Comparison of ENCODE assay signal across 9 mouse cellular contexts in genomic region chr5:140264825-140265575, GRCm38 (mm10). TPM values are rescaled to one million over a fixed set of nuclear protein-coding genes. Genes with fewer than 3 reads are reported as not detected.
A peak's percentile ranks its signal among the peaks of the same experiment; 100 is the strongest.
DNase-seq lines count a peak whose midpoint lies in the region; ATAC-seq and TF ChIP-seq lines count a peak whose summit lies in the region.
"Had no signal": no experiment of that assay in that cellular context is flagged by ENCODE, and none has a peak within 500 bp of the region (broad histone marks: within the 10 kb centered on the region; RNA-seq: fewer than 3 reads in every experiment).

No protein-coding gene starts in this region.

- no peak overlapping the region for H3K27ac ChIP-seq in heart, embryonic 12.5 days (ENCODE audit: poor library complexity, severe bottlenecking)
- H3K27ac ChIP-seq: limb, embryonic 13.5 days had no signal

- H3ac ChIP-seq in myocyte (ENCODE audit: control insufficient read depth, insufficient read length) = no peak overlapping the region

- no peak for ATAC-seq in heart, embryonic 12.5 days (ENCODE audit: insufficient number of reproducible peaks, low FRiP score)
- ATAC-seq in CD4-positive, CD25-positive, alpha-beta regulatory T cell, adult 4 months = no peak

- H3K9me3 ChIP-seq in heart, embryonic 12.5 days (replicated peaks) = no peaks in the 10 kb centered on the region
- H3K9me3 ChIP-seq: limb, embryonic 13.5 days had no signal

- no peaks in the 10 kb centered on the region for H3K79me2 ChIP-seq in myocyte (ENCODE audit: control insufficient read depth, insufficient read depth)

- peak; percentile 20 to 33 for DNase-seq in lung, adult 18-20 months
- no peak for DNase-seq in lung, postnatal 4 days
- peak; percentile 56 for DNase-seq in kidney, postnatal 14 days
- DNase-seq in cerebellum, postnatal 36 days = no peak
- no peak for DNase-seq in testis, postnatal 10 days (ENCODE audit: low spot score)

- peaks cover 45% of the 10 kb centered on the region for H3K27me3 ChIP-seq in heart, embryonic 12.5 days (replicated peaks)
- H3K27me3 ChIP-seq in myocyte (ENCODE audit: control insufficient read depth, insufficient read depth, insufficient read length) = no peaks in the 10 kb centered on the region
- H3K27me3 ChIP-seq: limb, embryonic 13.5 days had no signal

- TF ChIP-seq POLR2A in myocyte (IDR thresholded peaks at IDR 0.05; ENCODE audit: insufficient read length, low read depth) = no peak

- H3K4me2 ChIP-seq in heart, embryonic 12.5 days = peak overlapping the region; percentile 52; the same call in 1 of the 2 replicates
- H3K4me2 ChIP-seq in myocyte (ENCODE audit: low read depth) = peak overlapping the region; percentile 46
- H3K4me2 ChIP-seq: limb, embryonic 13.5 days had no signal

- H3K4me3 ChIP-seq in heart, embryonic 12.5 days = no peak overlapping the region
- no peak overlapping the region for H3K4me3 ChIP-seq in myocyte
- H3K4me3 ChIP-seq: limb, embryonic 13.5 days had no signal

- 62% methylated on average over 5 of the region's 5 CpGs for WGBS in heart, embryonic 12.5 days

- H3K4me1 ChIP-seq in heart, embryonic 12.5 days (replicated peaks) = peaks cover 24% of the 10 kb centered on the region

- 0 out of 2 replicates have a peak, but pooled peaks cover 4% of the 10 kb centered on the region for H3K36me3 ChIP-seq in heart, embryonic 12.5 days
- no peaks in the 10 kb centered on the region for H3K36me3 ChIP-seq in myocyte (ENCODE audit: control insufficient read depth, insufficient read depth)

- H3K9ac ChIP-seq in heart, embryonic 12.5 days = 0 out of 2 replicates have a peak overlapping the region, but pooled peaks have one; percentile 35
- H3K9ac ChIP-seq: limb, embryonic 13.5 days had no signal

TF ChIP-seq in myocyte, 11 proteins besides CTCF, POLR2A, EP300 and RAD21:
- TF ChIP-seq MYOG (IDR thresholded peaks at IDR 0.05; ENCODE audit: control insufficient read depth in 1 of 3, insufficient read depth in 1 of 3, insufficient read length in 2 of 3, low read depth in 2 of 3) = peak in 2 of 3 experiments; percentile 63 to 67
- no peak for TF ChIP-seq TCF12 (IDR thresholded peaks at IDR 0.05; ENCODE audit: insufficient read depth, poor library complexity, severe bottlenecking)
- peak; percentile 15 for TF ChIP-seq TCF3 (IDR thresholded peaks at IDR 0.05; ENCODE audit: insufficient read length, low read depth)
- peak in 2 of 3 experiments; percentile 30 to 81 for TF ChIP-seq MYOD1 (IDR thresholded peaks at IDR 0.05; ENCODE audit: control insufficient read depth in 1 of 3, insufficient read length in 2 of 3, low read depth in 2 of 3)
- no peak for TF ChIP-seq SRF (IDR thresholded peaks at IDR 0.05; ENCODE audit: control insufficient read depth, insufficient read length, low read depth)
- TF ChIP-seq CEBPB (IDR thresholded peaks at IDR 0.05; ENCODE audit: insufficient read depth, poor library complexity, severe bottlenecking) = no peak

RNA-seq across cellular contexts. Expression of gene Mad1l1, which starts 56.4 kb away (rescaled TPM):
- 25.5 and 26.3 TPM in 2 replicates for polyA plus RNA-seq in heart, embryonic 12.5 days (2016; fragmentation: Nextera tagmentation; extraction: Ambion mirVana)
- 35.6 TPM for polyA plus RNA-seq in myocyte (2012; fragmentation: generic; extraction: Trizol)
- 10 to 100 TPM; 28.2 to 40.3 TPM for polyA plus RNA-seq in CD4-positive, CD25-positive, alpha-beta regulatory T cell, adult 4 months (2017; shearing (Covaris generic))

RNA-seq across cellular contexts. Expression of gene Nudt1, which starts 56.5 kb away (rescaled TPM):
- polyA plus RNA-seq in heart, embryonic 12.5 days (2016; fragmentation: Nextera tagmentation; extraction: Ambion mirVana) = 25.8 and 28.0 TPM in 2 replicates
- 18.2 TPM for polyA plus RNA-seq in myocyte (2012; fragmentation: generic; extraction: Trizol)
- polyA plus RNA-seq in CD4-positive, CD25-positive, alpha-beta regulatory T cell, adult 4 months (2017; shearing (Covaris generic)) = 10 to 100 TPM; 14.8 to 28.6 TPM

Comparison
In these comparisons a context has a peak if more than half of its experiments do, and no peak if none do; other contexts are left out.
1. DNase-seq: peak in lung, adult 18-20 months (2 of 2) and kidney, postnatal 14 days (single experiment); none in lung, postnatal 4 days (0 of 2), cerebellum, postnatal 36 days (0 of 2) and testis, postnatal 10 days (single experiment).